Mouse (Mus musculus) megakaryocyte progenitor cell, adult 5-6 weeks (primary cell): ENCODE results near the gene Parp1. TPM values are rescaled to one million over a fixed set of nuclear protein-coding genes. Genes with fewer than 3 reads are reported as not detected.
"Not testable (repeated sequence)": the region's sequence is repeated elsewhere in the genome, so short reads cannot be mapped to it uniquely, and the experiment has no call there.

Source experiments
- ATAC-seq: replicated peaks from 2 replicates; pipeline ENCODE4 v1.8.0; 2016; ENCODE audit warnings: mild to moderate bottlenecking, moderate TSS enrichment, inconsistent platforms; ENCODE audit not compliant: poor library complexity
- total RNA-seq, 2 experiments: library from RNA; stranded (forward) in 1 of 2; stranded (reverse) in 1 of 2; fragments of 157-497, 149-512 nt in 1 of 2; fragments of 200-1000 nt in 1 of 2; gene quantifications; 2 replicates each; pipeline versions ENCODE4 v1.2.3 to v1.2.4; 2015 to 2017

Parp1 gene
- total RNA-seq, 2 experiments from 2014 or later: 70.0 to 194 TPM

GRCm38 (mm10) chr1:180556899-180557298 lies 11.8 kb upstream of the Parp1 start:
- no peak for ATAC-seq

- ATAC-seq: no peak
Measured at GRCm38 (mm10) chr1:180559454-180559853, 9.3 kb upstream of the Parp1 start.

- peak; percentile 57 for ATAC-seq
Measured at GRCm38 (mm10) chr1:180561187-180561586, 7.5 kb upstream of the Parp1 start.

GRCm38 (mm10) chr1:180564885-180565284 lies 3.8 kb upstream of the Parp1 start:
- no peak for ATAC-seq

- ATAC-seq: no peak
Measured at GRCm38 (mm10) chr1:180567761-180568160, 963 bp upstream of the Parp1 start.

- ATAC-seq: no peak
Measured at GRCm38 (mm10) chr1:180568248-180568647, 476 bp upstream of the Parp1 start.

- no peak for ATAC-seq
Measured at GRCm38 (mm10) chr1:180569453-180569852, 729 bp downstream of the Parp1 start.

- ATAC-seq: peak; percentile 63
Measured at GRCm38 (mm10) chr1:180570181-180570580, 1.5 kb downstream of the Parp1 start.

GRCm38 (mm10) chr1:180571018-180571589 lies 2.4 kb downstream of the Parp1 start:
- no peak for ATAC-seq

GRCm38 (mm10) chr1:180571721-180572120 lies 3.0 kb downstream of the Parp1 start:
- ATAC-seq: not testable (repeated sequence)

- no peak for ATAC-seq
Measured at GRCm38 (mm10) chr1:180572154-180572553, 3.4 kb downstream of the Parp1 start.

- no peak for ATAC-seq
Measured at GRCm38 (mm10) chr1:180576524-180576923, 7.8 kb downstream of the Parp1 start.

- no peak for ATAC-seq
Measured at GRCm38 (mm10) chr1:180577837-180578236, 9.1 kb downstream of the Parp1 start.

- ATAC-seq: peak; percentile 81
Measured at GRCm38 (mm10) chr1:180587792-180588442, 19.2 kb downstream of the Parp1 start.

- no peak for ATAC-seq
Measured at GRCm38 (mm10) chr1:180600578-180600977, 31.9 kb downstream of the Parp1 start.

GRCm38 (mm10) chr1:180601806-180602205 lies 33.1 kb downstream of the Parp1 start:
- ATAC-seq: peak; percentile 93

- no peak for ATAC-seq
Measured at GRCm38 (mm10) chr1:180604579-180604978, 35.9 kb downstream of the Parp1 start.

GRCm38 (mm10) chr1:180606106-180606505 lies 37.4 kb downstream of the Parp1 start:
- ATAC-seq: no peak

- ATAC-seq: no peak
Measured at GRCm38 (mm10) chr1:180606796-180607577, 38.3 kb downstream of the Parp1 start.

GRCm38 (mm10) chr1:180607578-180607879 lies 38.8 kb downstream of the Parp1 start:
- peak; percentile 44; the same call in 1 of the 2 replicates for ATAC-seq

- ATAC-seq: not testable (repeated sequence)
Measured at GRCm38 (mm10) chr1:180611842-180612241, 43.1 kb downstream of the Parp1 start.

- peak; percentile 63; the same call in 1 of the 2 replicates for ATAC-seq
Measured at GRCm38 (mm10) chr1:180616762-180617161, 48.0 kb downstream of the Parp1 start.
